Mouse (Mus musculus) spleen, postnatal 36 days (tissue): ENCODE results near the gene Pcbd2.

Experiments
- DNase-seq, 2 experiments: peaks; one replicate each; pipeline ENCODE4 v3.0.0; 2022; ENCODE audit warnings: low spot score in 2 of 2, mixed read lengths in 1 of 2

Pcbd2 gene

DNA sequence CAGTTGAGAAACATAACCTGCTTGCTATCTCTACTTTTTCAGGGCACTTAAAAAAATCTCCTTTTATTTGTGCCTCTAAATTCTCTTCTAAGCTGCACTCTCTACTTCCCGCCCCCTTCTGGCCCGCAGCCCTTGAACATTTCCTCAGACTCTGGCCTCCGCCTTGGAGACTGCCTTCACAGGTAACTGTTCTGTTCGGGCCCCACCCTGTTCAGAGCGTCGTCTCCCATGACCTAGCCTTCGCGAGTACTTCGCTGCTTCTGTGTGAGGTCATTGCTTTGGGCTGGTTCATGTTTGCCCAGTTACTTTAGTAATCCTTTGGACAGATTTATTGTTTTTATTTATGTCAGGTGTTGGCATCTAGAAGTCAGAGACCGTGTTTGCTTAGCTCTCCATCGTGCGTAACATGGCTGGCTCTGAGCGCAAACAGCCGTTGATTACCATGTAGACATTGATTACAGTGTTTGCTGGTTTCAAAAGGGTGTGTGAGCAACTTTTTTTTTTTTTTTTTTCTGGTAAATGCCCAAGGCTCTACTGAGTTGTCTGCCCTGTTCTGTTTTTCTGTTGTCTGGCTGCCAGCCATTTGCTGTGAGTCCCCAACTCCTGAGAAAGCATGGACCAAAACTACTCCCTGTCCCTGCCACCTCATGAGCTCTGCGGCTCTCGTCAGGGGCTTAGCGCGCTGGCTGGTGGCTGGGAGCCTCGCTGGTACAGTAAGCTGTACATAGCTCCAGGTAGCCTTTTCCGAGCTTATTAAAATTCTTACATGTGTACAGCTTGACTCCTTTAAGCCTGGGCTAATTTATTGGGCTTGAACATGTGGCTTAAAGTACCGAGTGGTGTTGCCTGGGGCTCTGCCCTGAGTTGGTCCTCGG is 6.7 kb downstream of the Pcbd2 start:
- DNase-seq, result no peak

DNA sequence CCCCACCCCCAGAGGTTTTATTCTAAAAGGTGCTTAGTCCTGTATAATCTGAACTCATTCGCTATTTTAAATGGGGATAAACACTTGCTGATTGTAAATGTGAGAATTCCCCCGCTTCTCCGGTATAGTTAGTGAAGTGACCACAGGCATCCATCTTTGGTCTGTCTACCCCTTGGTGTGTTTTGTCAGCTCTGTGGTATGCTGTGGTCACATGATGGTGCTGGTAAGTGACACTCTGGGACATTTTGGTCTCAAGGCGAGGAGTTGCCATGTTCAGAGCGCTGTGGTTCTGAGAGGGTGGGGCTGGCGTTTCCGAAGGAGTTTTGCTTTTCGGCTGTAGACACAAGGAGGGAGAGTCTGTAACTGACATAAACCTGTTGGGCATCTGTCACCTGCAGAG is 10.7 kb downstream of the Pcbd2 start:
- no peak for DNase-seq

DNA sequence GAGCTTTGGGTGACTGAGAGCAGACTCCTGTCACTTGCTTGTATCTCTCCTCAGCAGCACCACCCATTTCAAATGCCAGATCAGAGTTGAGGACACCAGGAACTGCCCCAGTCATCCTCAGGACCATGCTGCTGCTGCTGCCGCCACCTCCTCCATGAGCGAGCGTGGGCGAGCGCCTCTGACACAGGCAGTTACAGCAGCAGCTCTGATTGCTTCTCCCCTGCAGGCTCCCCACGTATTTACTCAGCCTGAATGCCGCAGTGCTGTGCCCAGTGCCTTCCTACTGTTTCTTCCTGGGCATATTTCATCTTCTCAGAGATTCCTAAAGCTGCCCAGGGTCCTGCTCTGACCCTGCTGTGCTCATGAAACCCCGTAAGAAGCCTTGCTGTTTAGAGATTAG is 15.1 kb downstream of the Pcbd2 start:
- DNase-seq, result no peak

DNA sequence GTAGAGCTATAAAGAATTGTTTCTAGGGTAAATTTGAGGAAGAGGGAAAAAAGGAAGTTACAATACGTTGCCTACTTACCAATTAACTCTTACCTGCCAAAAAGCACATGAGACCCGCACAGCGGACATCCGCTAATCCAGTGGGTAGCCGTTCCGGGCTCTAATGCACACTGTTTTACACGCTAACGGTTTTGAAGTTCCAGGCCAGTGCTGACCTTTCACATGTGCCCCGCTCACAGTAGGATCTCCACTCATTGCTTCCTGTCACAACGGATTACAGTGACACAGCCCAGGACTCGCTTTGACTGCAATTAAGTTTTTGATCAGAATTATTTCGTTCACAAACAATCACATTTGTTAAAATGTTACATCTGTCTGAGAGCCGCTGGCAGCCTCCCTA is 27.2 kb downstream of the Pcbd2 start:
- no peak for DNase-seq

DNA sequence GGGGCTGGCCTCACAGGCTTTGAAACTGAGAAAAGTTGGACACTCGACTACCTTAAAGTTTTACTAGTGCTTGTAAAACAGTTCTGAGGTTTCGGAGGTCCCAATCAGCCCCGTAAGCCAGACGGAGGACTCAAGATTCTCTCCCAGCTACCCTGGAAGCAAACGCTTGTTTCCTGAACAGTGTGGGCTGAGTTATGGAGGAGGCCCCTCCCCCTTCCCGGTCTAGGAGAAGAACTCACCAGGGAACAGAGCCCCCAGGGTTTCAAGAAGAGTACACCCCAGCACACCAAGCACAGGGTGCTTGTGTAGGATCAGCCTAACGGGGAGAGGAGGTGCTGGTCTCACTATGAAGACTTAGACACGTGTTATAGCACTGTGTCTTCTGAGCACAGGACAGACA is 29.6 kb downstream of the Pcbd2 start:
- no peak for DNase-seq

DNA sequence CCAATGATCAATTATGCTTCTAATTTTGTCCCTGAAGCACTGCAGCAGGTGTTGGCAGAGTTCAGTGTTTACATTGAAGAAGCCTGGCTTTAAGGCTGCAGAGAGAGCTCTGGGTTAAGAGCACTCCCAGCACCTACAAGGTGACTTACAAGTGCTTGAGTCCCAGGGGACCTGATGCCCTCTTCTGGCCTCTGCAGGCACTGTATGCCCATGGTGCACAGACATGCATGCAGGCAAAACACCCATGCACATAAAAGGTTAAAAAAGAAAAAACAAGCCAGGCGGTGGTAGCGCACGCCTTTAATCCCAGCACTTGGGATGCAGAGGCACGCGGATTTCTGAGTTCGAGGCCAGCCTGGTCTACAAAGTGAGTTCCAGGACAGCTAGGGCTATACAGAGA is 30.5 kb downstream of the Pcbd2 start:
- DNase-seq, result no peak

DNA sequence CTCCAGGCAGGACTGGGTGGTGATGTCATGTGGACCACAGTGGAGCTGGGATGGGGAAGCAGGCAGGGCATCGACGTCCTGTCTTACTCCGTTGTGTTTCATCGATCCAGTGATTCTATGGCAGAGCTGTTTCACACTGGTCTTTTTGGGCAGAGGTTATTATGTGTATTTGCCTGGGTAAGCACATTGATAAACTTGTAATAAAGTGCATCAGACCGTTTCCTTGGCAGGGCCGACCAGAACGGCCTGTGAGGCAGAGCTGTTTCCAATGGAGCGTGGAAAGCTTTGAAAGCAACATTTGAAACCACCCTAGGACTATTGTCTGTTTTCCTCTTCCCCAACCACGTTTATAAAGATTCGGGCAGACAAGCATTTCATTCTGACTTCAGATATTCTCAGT is 33.4 kb downstream of the Pcbd2 start:
- DNase-seq, result no peak

DNA sequence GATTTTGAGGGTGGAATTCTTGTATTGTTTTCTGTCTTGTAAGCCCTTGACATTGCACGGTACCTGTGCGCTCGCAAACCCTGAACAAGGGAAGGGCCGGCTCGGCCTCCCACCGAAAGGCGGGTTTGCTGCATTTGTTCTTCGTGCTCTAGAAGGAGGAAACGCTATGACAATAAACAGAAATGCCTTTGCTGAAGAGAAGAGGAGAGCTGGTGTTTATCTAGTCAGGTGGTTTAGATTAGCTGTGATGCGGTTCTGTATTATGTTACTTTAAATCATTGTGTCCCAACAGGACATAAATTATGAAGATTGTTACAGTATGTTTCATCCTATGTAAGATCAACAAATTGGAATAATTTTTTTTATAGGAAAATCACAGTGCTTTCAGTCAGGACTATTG is 34.3 kb downstream of the Pcbd2 start:
- no peak for DNase-seq

DNA sequence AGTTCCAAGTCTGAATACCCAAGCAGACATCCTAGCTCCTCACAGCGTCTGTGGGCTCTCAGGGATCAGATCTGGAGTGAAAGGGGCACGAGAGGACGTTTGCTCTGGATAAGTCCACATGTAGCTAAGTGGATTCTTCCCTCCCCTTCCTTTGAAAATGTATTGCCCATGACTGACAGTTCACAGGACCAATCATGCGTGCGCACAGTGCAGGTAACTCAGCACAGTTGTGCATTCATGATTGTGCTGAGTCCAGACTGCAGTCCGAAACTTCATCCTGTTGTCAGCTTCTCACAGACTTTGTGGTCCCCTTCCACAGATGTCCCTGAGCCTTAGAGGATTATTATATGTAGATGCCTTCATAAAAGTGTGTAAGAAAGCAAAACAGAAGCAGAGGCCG is 47.2 kb downstream of the Pcbd2 start:
- no peak for DNase-seq

DNA sequence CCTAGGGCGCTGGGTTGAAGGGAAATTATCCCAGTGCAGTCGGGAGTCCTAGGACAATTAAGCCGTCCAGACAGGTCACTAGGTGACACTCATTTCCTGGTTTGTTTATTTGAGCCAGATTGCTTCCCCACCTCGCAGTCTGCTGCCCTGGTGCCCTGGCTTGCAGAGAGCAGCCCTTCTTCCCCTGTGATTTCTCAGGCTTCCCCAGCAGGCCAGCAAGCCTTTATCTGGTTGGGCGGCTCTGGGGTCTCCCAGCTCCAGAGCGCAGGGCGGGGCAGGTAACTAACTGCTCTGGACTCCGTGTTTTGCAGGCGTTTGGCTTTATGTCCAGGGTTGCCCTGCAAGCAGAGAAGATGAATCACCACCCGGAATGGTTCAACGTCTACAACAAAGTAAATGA is 47.9 kb downstream of the Pcbd2 start:
- DNase-seq, result no peak

DNA sequence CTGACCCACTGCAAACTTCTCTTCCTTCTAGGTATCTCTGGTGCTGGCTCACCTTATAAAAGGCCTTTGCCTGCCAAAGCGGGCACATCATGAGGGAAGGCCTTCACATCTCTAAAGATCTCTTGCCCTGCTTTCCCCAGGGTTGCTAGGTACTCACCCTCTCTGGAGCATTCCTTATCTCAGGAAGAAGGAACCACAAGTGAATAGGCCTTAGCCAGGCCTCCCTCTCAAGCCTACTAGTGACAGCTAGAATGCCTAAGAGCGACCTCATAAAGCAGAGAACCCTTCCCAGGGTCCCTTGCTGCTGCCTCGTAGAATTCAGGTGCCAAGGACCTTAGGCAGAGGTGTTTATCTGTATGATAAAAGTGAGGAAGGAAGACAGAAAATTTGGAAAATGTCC is 57.1 kb downstream of the Pcbd2 start, which contains the start of gene Catsper3:
Gene Catsper3, plus strand, starts transcription at position 301 of the 400 bp plus-strand sequence.
- no peak for DNase-seq

DNA sequence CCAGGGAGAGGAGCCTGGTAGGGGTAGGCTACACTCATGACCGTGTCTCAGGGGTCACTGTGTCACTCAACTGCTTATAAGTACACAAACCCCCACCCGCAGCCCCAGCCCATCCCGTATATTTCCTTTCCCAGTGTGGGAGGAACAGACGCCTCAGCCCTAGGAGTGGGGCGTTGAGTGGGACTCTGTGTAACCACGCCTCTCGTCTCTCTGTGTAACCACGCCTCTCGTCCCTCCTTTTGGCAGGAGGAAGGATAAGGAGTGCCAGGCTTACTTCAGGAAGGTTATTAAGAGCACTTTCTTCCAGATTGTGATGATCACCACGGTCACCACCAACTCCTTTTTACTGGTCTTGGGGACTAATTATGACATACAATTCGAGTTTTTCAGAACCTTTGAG is 59.0 kb downstream of the Pcbd2 start:
- DNase-seq, result no peak

DNA sequence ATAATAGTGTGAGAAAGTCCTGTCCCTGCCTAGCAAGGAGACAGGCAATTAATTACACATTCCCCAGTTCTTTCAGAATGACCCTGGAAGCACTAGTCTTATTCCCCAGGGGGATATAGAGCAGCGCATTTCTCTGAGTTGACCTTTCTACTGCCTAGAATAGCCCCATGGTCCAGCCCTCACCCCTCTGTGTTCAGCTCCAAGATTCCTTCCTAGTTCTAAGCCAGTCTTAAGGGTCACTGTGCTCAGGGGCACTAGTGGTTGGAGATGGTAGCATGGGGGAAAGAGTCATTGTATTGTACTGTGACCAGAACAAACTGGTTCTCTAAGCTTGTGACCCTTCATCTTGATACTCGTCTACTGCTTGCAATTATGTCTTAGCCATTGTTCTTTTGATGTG is 74.1 kb downstream of the Pcbd2 start:
- DNase-seq, result no peak

DNA sequence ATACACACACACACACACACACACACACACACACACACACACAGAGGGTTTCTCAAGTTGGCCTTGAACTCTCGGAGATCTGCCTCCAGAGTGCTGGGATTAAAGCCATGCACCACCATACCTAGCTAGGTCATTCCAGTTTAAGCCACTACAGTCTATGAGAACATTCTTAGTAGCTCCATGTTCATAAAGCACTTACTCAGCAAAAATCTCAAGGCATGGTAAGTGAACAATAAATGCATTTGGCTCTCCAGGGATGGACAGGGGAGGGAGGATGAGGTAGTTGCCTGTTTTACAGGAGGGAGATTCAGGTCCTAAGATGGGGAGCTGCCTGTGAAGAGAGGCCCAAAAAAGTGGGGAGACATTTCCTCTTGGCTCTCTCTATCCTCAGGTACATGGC is 76.8 kb downstream of the Pcbd2 start:
- no peak for DNase-seq

DNA sequence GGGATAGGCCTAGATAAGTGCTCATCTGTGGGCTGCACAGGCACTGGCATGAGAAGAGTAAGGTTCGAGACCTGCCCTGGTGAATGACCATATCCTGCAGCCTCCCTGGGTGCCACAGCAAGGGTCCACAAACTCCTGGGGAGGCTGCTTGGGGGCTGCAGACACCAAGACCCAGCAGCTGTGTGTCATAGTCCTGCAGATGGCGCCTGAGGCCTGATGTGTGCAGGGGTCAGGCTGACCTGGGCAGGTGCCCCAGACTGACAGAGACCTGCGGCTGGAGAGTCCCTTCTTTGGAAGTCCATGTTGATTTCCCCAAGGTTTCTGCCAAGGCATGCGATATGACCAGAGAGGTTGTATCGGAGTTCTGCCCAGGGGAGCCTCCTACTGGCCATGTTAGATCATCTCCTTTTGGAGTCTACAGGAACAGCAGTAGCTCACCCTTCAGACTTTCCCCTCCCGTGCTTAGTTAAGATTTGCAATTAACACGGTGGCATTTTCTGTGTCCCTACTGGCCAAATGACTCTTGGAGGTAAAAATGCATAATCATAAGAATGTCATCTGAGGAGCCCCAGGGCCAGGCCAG is 82.0 kb downstream of the Pcbd2 start:
- DNase-seq, result no peak

DNA sequence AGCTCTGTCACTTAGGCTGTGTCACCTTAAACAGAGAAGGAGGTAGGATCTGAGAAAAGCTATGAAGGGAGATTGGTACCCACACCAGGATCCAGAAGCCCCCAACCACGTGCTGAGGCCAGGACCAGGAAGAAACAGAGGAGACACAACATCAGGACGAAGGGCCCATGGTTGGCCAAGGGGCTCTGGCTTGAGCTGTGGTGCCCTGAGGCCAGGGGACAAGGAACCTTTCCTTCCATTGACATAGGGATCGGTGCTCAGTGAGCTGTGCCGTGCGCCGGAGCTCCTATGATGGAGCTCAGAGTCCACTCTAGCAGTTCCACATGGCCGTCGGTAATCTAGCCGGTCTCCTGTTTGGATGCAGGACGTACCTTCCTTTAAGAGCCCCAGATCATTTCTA is 82.5 kb downstream of the Pcbd2 start:
- no peak for DNase-seq

DNA sequence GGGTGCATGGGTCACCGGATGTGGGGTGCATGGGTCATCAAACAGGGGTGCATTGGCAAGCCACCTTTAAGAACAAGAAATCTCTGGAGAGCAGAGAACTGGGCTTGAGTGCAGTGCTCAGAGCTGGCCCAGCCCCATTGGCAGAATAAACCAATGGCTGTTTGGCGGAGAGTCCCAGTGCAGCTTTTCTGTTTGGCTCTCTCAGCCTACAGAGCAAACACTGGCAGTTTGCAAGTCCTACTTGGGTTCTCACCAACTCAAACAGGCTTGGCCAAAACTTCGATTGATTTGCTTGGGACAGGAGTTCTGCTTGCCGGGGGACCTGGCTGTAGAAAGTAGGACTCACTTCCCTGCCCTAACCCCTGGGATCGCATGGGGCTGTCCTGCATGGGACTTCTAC is 83.8 kb downstream of the Pcbd2 start:
- no peak for DNase-seq

DNA sequence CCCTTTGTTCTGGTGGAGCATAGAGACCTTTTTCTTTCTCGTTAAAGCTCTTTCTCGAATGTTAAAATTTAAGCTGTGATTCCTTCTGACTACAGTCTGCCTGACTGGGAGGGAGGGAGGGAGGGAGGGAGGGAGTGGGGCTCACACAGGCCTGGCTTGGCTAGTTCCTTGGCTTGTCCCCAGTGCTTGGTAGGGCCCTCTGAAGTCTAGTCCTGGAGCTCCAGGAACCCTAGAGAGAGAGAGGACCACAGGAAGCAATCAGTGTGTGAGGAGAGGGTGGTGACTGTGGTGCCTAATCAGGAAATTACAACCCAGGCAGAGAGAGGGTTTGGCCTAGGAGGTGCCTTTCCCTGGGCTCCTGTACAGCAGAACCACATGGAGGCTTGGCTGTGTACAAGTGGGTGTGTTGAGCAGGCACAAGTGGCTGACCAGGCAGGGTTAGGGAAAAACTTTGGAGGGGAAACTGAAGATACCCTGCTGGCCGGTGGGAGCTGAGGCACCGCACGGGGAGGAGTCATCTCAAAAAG is 86.4 kb downstream of the Pcbd2 start:
- DNase-seq, result no peak

DNA sequence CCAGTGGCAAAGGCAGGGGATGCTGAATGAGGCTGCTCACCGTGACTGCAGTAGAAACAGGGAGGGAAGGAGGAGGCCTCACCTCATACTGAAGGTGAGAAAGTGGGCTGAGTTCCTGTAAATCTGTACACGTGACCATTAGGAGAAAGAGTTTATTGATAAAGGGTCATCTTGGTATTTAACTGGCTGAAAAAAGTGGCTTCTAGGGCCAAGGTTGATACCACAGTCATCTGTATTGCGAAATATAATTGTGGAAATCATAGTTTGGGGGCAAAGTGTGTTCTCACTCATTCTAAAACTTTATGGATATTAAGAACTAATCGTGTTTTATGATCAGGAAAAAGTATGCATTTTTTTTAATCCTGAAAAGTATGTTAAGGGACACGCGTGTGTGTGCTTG is 87.7 kb downstream of the Pcbd2 start:
- DNase-seq, result no peak

DNA sequence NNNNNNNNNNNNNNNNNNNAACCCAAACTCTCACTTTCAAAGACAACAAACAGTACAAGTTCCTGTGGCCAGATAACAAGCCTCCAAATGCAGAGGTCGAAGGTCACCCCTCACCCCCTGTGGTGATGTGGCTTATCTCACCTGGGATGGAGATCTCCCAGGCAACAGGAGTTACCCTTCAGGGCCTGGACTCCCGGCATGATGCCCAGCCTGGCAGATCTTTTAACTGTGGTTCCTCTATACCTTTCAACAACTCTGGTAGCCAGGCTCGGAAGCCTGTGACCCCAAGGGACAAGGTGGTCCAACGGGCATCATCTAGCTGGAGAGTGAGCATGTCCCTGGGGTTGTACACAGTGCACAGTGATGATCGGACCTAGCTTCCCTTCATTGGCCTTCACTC is 95.3 kb downstream of the Pcbd2 start:
- no peak for DNase-seq

DNA sequence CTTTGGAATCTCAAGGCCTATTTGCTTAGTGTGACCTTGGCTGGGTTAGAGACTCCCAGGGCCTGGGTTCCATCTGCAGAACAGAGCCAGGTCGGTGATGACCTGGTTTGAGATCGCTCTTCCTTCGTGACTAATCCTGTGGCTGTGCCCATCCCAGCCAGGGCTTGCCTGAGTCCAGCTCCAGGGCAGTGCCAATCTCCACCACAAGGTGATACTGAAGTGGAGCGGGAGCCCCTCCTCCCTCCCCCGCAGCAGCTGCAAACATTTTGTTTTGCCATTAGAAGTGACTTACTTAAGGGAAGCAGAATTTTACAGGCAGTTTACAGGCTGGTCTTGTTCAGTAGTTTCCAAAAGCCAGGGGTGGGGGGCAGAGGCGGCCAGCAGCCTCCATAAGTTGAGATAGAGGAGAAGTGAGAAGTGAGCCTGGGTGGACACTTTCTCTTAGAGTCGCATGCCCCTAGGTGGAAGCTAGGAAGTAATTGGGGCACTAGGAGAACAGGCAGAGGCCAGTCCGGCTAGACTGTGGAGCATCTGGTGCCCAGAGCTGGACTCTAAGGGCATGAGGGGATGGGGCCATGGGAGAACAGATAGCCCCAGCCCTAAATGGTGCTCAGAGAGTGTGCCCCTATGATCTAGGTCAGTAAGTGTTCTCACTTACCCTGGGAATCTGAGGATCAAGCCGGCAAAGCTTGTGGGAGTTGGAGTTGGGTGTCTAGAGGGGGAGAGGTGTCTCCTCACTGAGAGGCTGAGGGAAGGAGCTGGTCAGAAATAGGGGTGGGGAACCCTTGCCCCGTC is 97.2 kb downstream of the Pcbd2 start:
- DNase-seq, result no peak

DNA sequence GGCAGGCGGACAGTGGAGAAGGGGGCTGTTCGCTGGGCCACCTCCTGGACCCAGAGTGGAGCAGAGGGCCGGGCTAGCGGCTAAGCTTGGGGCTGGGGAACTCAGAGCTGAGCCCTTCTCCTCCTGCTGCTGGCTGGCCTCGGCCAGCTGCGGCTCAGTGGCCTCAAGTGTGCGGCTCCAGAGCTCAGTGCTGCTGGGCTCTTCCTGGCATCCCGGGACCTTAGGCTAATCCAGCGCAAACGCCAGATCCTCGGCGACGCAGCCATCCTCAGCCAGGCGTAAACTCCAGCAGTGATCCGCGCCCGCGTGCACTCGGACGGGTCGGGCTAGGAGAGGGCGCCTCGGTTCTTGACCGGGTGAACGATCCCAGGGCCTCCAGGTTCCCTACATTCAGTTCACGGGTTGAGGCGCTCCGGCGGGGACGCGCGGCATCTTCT is 98.1 kb downstream of the Pcbd2 start:
- DNase-seq, result no peak
